Mouse (Mus musculus) bone marrow, adult 2 months (tissue): ENCODE measurements around the gene Fars2. TPM values are rescaled to one million over a fixed set of nuclear protein-coding genes. Genes with fewer than 3 reads are reported as not detected.

Experiments
- H3K27ac ChIP-seq: fragments of 200-500 bp; 2 replicates; pipeline ENCODE4 v1.5.1; 2012; ENCODE audit warnings: low read depth, mild to moderate bottlenecking, control low read depth, inconsistent platforms, low read length; ENCODE audit not compliant: control insufficient read depth, poor library complexity, insufficient read depth
- H3K4me1 ChIP-seq: fragments of 200-500 bp; 2 replicates; pipeline ENCODE4 v1.6.1; 2011; ENCODE audit warnings: low read length; ENCODE audit not compliant: control insufficient read depth, insufficient read depth
- H3K4me3 ChIP-seq: fragments of 200-500 bp; replicated peaks from 2 replicates; pipeline ENCODE3; 2011; ENCODE audit warnings: mild to moderate bottlenecking, low read depth, low read length, control low read depth; ENCODE audit not compliant: control insufficient read depth
- CTCF ChIP-seq: fragments of 200-500 bp; IDR thresholded peaks from 2 replicates; pipeline ENCODE4 v1.5.1; 2011; ENCODE audit warnings: low read length, control low read depth; ENCODE audit not compliant: control insufficient read depth, insufficient read depth
- POLR2A ChIP-seq: fragments of 200-500 bp; IDR thresholded peaks from 2 replicates; pipeline ENCODE4 v1.6.1; 2011; ENCODE audit warnings: low read depth, mild to moderate bottlenecking, control low read depth, low read length, borderline replicate concordance; ENCODE audit not compliant: control insufficient read depth
- WGBS: fragments of 180-500 bp; shearing (Covaris S2); methylation state at CpG from one replicate; pipeline ENCODE4 v1.1.7; 2018; 5-methylcytosine and 5-hydroxymethylcytosine counted together
- polyA plus RNA-seq: library from polyadenylated mRNA; stranded (reverse); fragments of >200 nt; gene quantifications from 2 replicates; pipeline ENCODE4 v1.2.4, GENCODE M21; 2011; ENCODE audit warnings: low replicate concordance; ENCODE audit not compliant: missing spikeins, insufficient read depth, insufficient read length

Fars2 gene
- polyA plus RNA-seq, 1 experiment: 29.7 TPM

GRCm38 (mm10) chr13:36193484-36194113, 76.4 kb downstream of the Fars2 start:
- 77% methylated on average over 5 of the region's 5 CpGs for WGBS
- no peak overlapping the region for H3K27ac ChIP-seq

GRCm38 (mm10) chr13:36199288-36199687, 82.1 kb downstream of the Fars2 start:
- WGBS: 88% methylated on average over 1 of the region's 1 CpGs
- no peak overlapping the region for H3K27ac ChIP-seq
- TF ChIP-seq POLR2A (no peak), CTCF (no peak)

More at GRCm38 (mm10) chr13:36193484-36194113, 76.4 kb downstream of the Fars2 start:
- TF ChIP-seq POLR2A (no peak), CTCF (no peak)
- H3K4me1 ChIP-seq: peaks cover 2% of the 10 kb centered on the region; the same call in 1 of the 2 replicates
- H3K4me3 ChIP-seq: no peak overlapping the region

GRCm38 (mm10) chr13:36200453-36200852, 83.2 kb downstream of the Fars2 start:
- no peak overlapping the region for H3K27ac ChIP-seq
- no peak for TF ChIP-seq CTCF
- no peak for TF ChIP-seq POLR2A
- H3K4me3 ChIP-seq: no peak overlapping the region
- 34% methylated on average over 4 of the region's 4 CpGs for WGBS
- peaks cover 1% of the 10 kb centered on the region; the same call in 1 of the 2 replicates for H3K4me1 ChIP-seq

More at GRCm38 (mm10) chr13:36199288-36199687, 82.1 kb downstream of the Fars2 start:
- H3K4me1 ChIP-seq: no peaks in the 10 kb centered on the region; the same call in 1 of the 2 replicates
- H3K4me3 ChIP-seq: no peak overlapping the region

- no peak overlapping the region for H3K27ac ChIP-seq
- TF ChIP-seq POLR2A (no peak), CTCF (no peak)
- WGBS: 2% methylated on average over 2 of the region's 2 CpGs
- H3K4me3 ChIP-seq: no peak overlapping the region
- peaks cover 1% of the 10 kb centered on the region; the same call in 1 of the 2 replicates for H3K4me1 ChIP-seq
Measured at GRCm38 (mm10) chr13:36202496-36202895, 85.3 kb downstream of the Fars2 start.

- TF ChIP-seq CTCF (no peak), POLR2A (no peak)
- WGBS: 60% methylated on average over 6 of the region's 6 CpGs
- no peak overlapping the region for H3K27ac ChIP-seq
- H3K4me3 ChIP-seq: no peak overlapping the region
- peaks cover 1% of the 10 kb centered on the region; the same call in 1 of the 2 replicates for H3K4me1 ChIP-seq
Measured at GRCm38 (mm10) chr13:36203014-36203413, 85.8 kb downstream of the Fars2 start.

DNA sequence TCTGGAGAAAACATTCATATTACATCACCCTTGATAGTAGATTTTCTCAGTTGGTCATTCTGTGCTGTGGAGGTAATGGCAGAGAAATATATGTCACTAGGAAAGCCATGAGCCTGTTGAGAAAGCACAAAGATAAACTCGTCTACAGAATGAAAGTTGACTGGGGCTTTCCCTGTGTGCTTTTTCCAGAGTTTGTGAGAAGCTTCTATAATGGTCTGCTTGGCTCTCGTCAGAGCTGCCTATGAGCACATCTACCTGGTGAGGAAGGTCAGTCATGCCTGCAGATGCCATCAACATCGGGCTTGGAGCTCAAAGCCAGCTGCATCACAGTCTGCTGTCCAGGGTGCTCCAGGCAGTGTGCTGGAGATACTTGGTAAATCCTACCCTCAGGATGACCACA, 87.1 kb downstream of the Fars2 start:
- TF ChIP-seq CTCF (no peak), POLR2A (no peak)
- Histone ChIP-seq H3K27ac (no peak overlapping the region), H3K4me1 (peaks cover 1% of the 10 kb centered on the region; the same call in 1 of the 2 replicates), H3K4me3 (no peak overlapping the region)
- 88% methylated on average over 3 of the region's 3 CpGs for WGBS

DNA sequence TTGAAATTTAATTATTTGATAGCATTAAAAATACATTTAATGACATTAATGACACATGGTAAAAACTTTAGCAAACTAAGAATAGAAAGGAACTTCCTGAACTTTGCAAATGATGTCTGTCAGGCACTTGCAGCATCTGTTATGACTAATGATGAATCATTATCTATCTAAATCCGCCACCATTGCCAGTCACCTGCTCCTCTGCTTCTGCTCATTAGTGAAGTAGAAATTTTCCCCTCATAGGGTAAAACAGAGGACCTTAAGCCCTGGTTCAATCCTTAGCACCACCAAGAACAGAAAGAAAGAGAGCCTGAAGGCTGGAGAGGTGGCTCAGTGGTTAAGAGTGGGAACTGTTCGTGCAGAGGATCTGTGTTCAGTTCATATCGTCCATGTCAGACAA, 93.8 kb downstream of the Fars2 start:
- no peak overlapping the region for H3K27ac ChIP-seq
- no peak for TF ChIP-seq CTCF
- no peak for TF ChIP-seq POLR2A
- 88% methylated on average over 3 of the region's 3 CpGs for WGBS
- no peaks in the 10 kb centered on the region; the same call in 1 of the 2 replicates for H3K4me1 ChIP-seq
- H3K4me3 ChIP-seq: no peak overlapping the region

- Histone ChIP-seq H3K27ac (no peak overlapping the region), H3K4me1 (peaks cover 1% of the 10 kb centered on the region; the same call in 1 of the 2 replicates), H3K4me3 (no peak overlapping the region)
- TF ChIP-seq POLR2A: no peak
- no peak for TF ChIP-seq CTCF
- 70% methylated on average over 4 of the region's 4 CpGs for WGBS
Measured at GRCm38 (mm10) chr13:36214056-36214455, 96.8 kb downstream of the Fars2 start.
